Mouse (Mus musculus) kidney, postnatal 0 days (tissue): Measurements from ENCODE around the gene Trim14. TPM values are rescaled to one million over a fixed set of nuclear protein-coding genes. Genes with fewer than 3 reads are reported as not detected.

Experiments
- ATAC-seq: fragments of 200-750 bp; cut with Nextera tagmentation; replicated peaks from 2 replicates; pipeline ENCODE4 v1.8.0; 2017; ENCODE audit warnings: low read depth, moderate number of reproducible peaks, moderate TSS enrichment, moderate library complexity; ENCODE audit not compliant: low FRiP score
- DNase-seq: peaks from one replicate; pipeline ENCODE4 v3.0.0-alpha.2; 2016; ENCODE audit warnings: low spot score
- H3K27ac ChIP-seq: fragments of 300-500 bp; sonication (generic); 2 replicates; pipeline ENCODE4 v1.5.1; 2014; ENCODE audit warnings: mild to moderate bottlenecking
- H3K27me3 ChIP-seq: fragments of 300-500 bp; sonication (generic); 2 replicates; pipeline ENCODE4 v1.6.1; 2014; ENCODE audit warnings: low read length, mixed read lengths; ENCODE audit not compliant: insufficient read depth
- H3K36me3 ChIP-seq: fragments of 300-500 bp; sonication (generic); 2 replicates; pipeline ENCODE4 v1.6.1; 2014; ENCODE audit warnings: low read length, mixed read lengths; ENCODE audit not compliant: insufficient read depth
- H3K4me1 ChIP-seq: fragments of 300-500 bp; sonication (generic); replicated peaks from 2 replicates; pipeline ENCODE4 v1.6.1; 2014; ENCODE audit warnings: antibody characterized with exemption, low read length, mixed read lengths; ENCODE audit not compliant: insufficient read depth
- H3K4me2 ChIP-seq: fragments of 300-500 bp; sonication (generic); 2 replicates; pipeline ENCODE4 v1.6.1; 2014; ENCODE audit warnings: mild to moderate bottlenecking, low read length, moderate library complexity, mixed read lengths
- H3K4me3 ChIP-seq: fragments of 300-500 bp; sonication (generic); replicated peaks from 2 replicates; pipeline ENCODE4 v1.5.1; 2014; ENCODE audit warnings: low read depth, low read length
- H3K9ac ChIP-seq: fragments of 300-500 bp; sonication (generic); 2 replicates; pipeline ENCODE4 v1.6.1; 2014; ENCODE audit warnings: low read depth, low read length
- H3K9me3 ChIP-seq: fragments of 300-500 bp; sonication (generic); replicated peaks from 2 replicates; pipeline ENCODE4 v1.6.1; 2016; ENCODE audit warnings: low read length, inconsistent platforms, mixed read lengths
- CTCF ChIP-seq: IDR thresholded peaks from 2 replicates; pipeline ENCODE4 v1.5.1; 2016; ENCODE audit warnings: antibody characterized with exemption, low read depth, mild to moderate bottlenecking, moderate library complexity
- WGBS: fragments of 180-500 bp; shearing (Covaris S2); extraction: QIAGEN DNeasy Blood & Tissue Kit; methylation state at CpG from one replicate; pipeline ENCODE4 v1.1.7; 2014; 5-methylcytosine and 5-hydroxymethylcytosine counted together
- polyA plus RNA-seq: library from polyadenylated mRNA; unstranded; fragments of >200 nt; fragmentation: Nextera tagmentation; extraction: Ambion mirVana; gene quantifications from 2 replicates; pipeline ENCODE4 v1.2.1, GENCODE M21; 2015

Gene Trim14
- polyA plus RNA-seq, 1 experiment from 2014 or later = 3.1 TPM

GRCm38 (mm10) chr4:46562841-46563240, 26.9 kb upstream of the Trim14 start:
- TF ChIP-seq CTCF = no peak
- Histone ChIP-seq H3K27me3 (no peaks in the 10 kb centered on the region), H3K36me3 (no peaks in the 10 kb centered on the region), H3K27ac (no peak overlapping the region), H3K4me1 (0 out of 2 replicates have a peak, but pooled peaks cover 3% of the 10 kb centered on the region), H3K9me3 (no peaks in the 10 kb centered on the region), H3K4me2 (no peak overlapping the region), H3K4me3 (no peak overlapping the region), H3K9ac (no peak overlapping the region)
- ATAC-seq (no peak), DNase-seq (no peak)
- 96% methylated on average over 14 of the region's 14 CpGs for WGBS

GRCm38 (mm10) chr4:46562037-46562436, 26.1 kb upstream of the Trim14 start:
- no peak for DNase-seq
- Histone ChIP-seq H3K27ac (no peak overlapping the region), H3K4me1 (0 out of 2 replicates have a peak, but pooled peaks cover 3% of the 10 kb centered on the region)

GRCm38 (mm10) chr4:46560069-46560705, 24.2 kb upstream of the Trim14 start:
- Histone ChIP-seq H3K4me2 (no peak overlapping the region), H3K27me3 (no peaks in the 10 kb centered on the region), H3K9ac (no peak overlapping the region), H3K4me3 (no peak overlapping the region), H3K9me3 (no peaks in the 10 kb centered on the region), H3K27ac (no peak overlapping the region), H3K36me3 (no peaks in the 10 kb centered on the region), H3K4me1 (0 out of 2 replicates have a peak, but pooled peaks cover 3% of the 10 kb centered on the region)
- ATAC-seq (no peak), DNase-seq (no peak)
- 63% methylated on average over 14 of the region's 14 CpGs for WGBS
- TF ChIP-seq CTCF = no peak

More at GRCm38 (mm10) chr4:46562037-46562436, 26.1 kb upstream of the Trim14 start:
- H3K4me3 ChIP-seq = no peak overlapping the region
- H3K27me3 ChIP-seq = no peaks in the 10 kb centered on the region
- no peak for ATAC-seq
- no peaks in the 10 kb centered on the region for H3K9me3 ChIP-seq
- WGBS = 76% methylated on average over 5 of the region's 5 CpGs
- H3K9ac ChIP-seq = no peak overlapping the region
- no peak for TF ChIP-seq CTCF
- no peak overlapping the region for H3K4me2 ChIP-seq
- no peaks in the 10 kb centered on the region for H3K36me3 ChIP-seq

GRCm38 (mm10) chr4:46558672-46559667, 23.0 kb upstream of the Trim14 start:
- Histone ChIP-seq H3K4me1 (0 out of 2 replicates have a peak, but pooled peaks cover 3% of the 10 kb centered on the region), H3K9ac (no peak overlapping the region), H3K27me3 (no peaks in the 10 kb centered on the region), H3K4me3 (no peak overlapping the region), H3K27ac (no peak overlapping the region), H3K4me2 (no peak overlapping the region), H3K36me3 (no peaks in the 10 kb centered on the region), H3K9me3 (no peaks in the 10 kb centered on the region)
- 63% methylated on average over 22 of the region's 22 CpGs for WGBS
- DNase-seq (no peak), ATAC-seq (no peak)
- no peak for TF ChIP-seq CTCF

- DNase-seq (no peak), ATAC-seq (no peak)
- TF ChIP-seq CTCF = no peak
- Histone ChIP-seq H3K27ac (no peak overlapping the region), H3K27me3 (no peaks in the 10 kb centered on the region), H3K9ac (no peak overlapping the region), H3K4me1 (no peaks in the 10 kb centered on the region), H3K4me2 (no peak overlapping the region), H3K9me3 (no peaks in the 10 kb centered on the region), H3K4me3 (no peak overlapping the region), H3K36me3 (no peaks in the 10 kb centered on the region)
- 71% methylated on average over 3 of the region's 3 CpGs for WGBS
Observed at GRCm38 (mm10) chr4:46556933-46557332, 21.0 kb upstream of the Trim14 start.

GRCm38 (mm10) chr4:46555762-46556161, 19.8 kb upstream of the Trim14 start:
- no peaks in the 10 kb centered on the region for H3K36me3 ChIP-seq
- no peaks in the 10 kb centered on the region for H3K4me1 ChIP-seq
- TF ChIP-seq CTCF = no peak
- ATAC-seq = no peak
- no peak for DNase-seq
- H3K9me3 ChIP-seq = no peaks in the 10 kb centered on the region
- H3K9ac ChIP-seq = 0 out of 2 replicates have a peak overlapping the region, but pooled peaks have one; percentile 8
- no peak overlapping the region for H3K4me2 ChIP-seq
- no peak overlapping the region for H3K27ac ChIP-seq
- H3K27me3 ChIP-seq = no peaks in the 10 kb centered on the region
- no peak overlapping the region for H3K4me3 ChIP-seq
- WGBS = 73% methylated on average over 9 of the region's 9 CpGs
